Mouse (Mus musculus) neural tube, embryonic 14.5 days (tissue): ENCODE measurements around the gene Cd44. TPM values are rescaled to one million over a fixed set of nuclear protein-coding genes. Genes with fewer than 3 reads are reported as not detected.

Source experiments
- ATAC-seq: fragments of 200-750 bp; cut with Nextera tagmentation; 2 replicates; pipeline ENCODE4 v1.8.0; 2017; ENCODE audit warnings: low read depth, mild to moderate bottlenecking, moderate TSS enrichment, moderate library complexity
- H3K27ac ChIP-seq: fragments of 300-500 bp; sonication (generic); 2 replicates; pipeline ENCODE4 v1.5.1; 2014; ENCODE audit warnings: low read depth, mild to moderate bottlenecking, control low read depth, low read length, moderate library complexity, mixed read lengths
- H3K27me3 ChIP-seq: fragments of 300-500 bp; sonication (generic); 2 replicates; pipeline ENCODE4 v1.6.1; 2014; ENCODE audit warnings: low read length; ENCODE audit not compliant: control insufficient read depth, insufficient read depth
- H3K36me3 ChIP-seq: fragments of 300-500 bp; sonication (generic); 2 replicates; pipeline ENCODE4 v1.6.1; 2014; ENCODE audit warnings: low read length, mixed read lengths; ENCODE audit not compliant: control insufficient read depth, insufficient read depth
- H3K4me1 ChIP-seq: fragments of 300-500 bp; sonication (generic); 2 replicates; pipeline ENCODE4 v1.6.1; 2014; ENCODE audit warnings: low read length; ENCODE audit not compliant: control insufficient read depth, insufficient read depth
- H3K4me2 ChIP-seq: fragments of 300-500 bp; sonication (generic); 2 replicates; pipeline ENCODE4 v1.6.1; 2014; ENCODE audit warnings: mild to moderate bottlenecking, low read depth, low read length, control low read depth
- H3K4me3 ChIP-seq: fragments of 300-500 bp; sonication (generic); 2 replicates; pipeline ENCODE4 v1.5.1; 2014; ENCODE audit warnings: low read depth, low read length, control low read depth, mixed read lengths
- H3K9ac ChIP-seq: fragments of 300-500 bp; sonication (generic); replicated peaks from 2 replicates; pipeline ENCODE4 v1.6.1; 2014; ENCODE audit warnings: low read depth, mild to moderate bottlenecking, control low read depth, low read length, mixed read lengths
- H3K9me3 ChIP-seq: fragments of 300-500 bp; sonication (generic); 2 replicates; pipeline ENCODE4 v1.6.1; 2016; ENCODE audit warnings: low read length; ENCODE audit not compliant: control insufficient read depth
- WGBS: fragments of 180-500 bp; shearing (Covaris S2); extraction: QIAGEN DNeasy Blood & Tissue Kit; methylation state at CpG from one replicate; pipeline ENCODE4 v1.1.7; 2014; 5-methylcytosine and 5-hydroxymethylcytosine counted together
- polyA plus RNA-seq: library from polyadenylated mRNA; unstranded; fragments of >200 nt; fragmentation: Nextera tagmentation; extraction: Ambion mirVana; gene quantifications from 2 replicates; pipeline ENCODE4 v1.2.1, GENCODE M21; 2014

The Cd44 gene
- polyA plus RNA-seq, 1 experiment from 2014 or later = 4.5 TPM

DNA sequence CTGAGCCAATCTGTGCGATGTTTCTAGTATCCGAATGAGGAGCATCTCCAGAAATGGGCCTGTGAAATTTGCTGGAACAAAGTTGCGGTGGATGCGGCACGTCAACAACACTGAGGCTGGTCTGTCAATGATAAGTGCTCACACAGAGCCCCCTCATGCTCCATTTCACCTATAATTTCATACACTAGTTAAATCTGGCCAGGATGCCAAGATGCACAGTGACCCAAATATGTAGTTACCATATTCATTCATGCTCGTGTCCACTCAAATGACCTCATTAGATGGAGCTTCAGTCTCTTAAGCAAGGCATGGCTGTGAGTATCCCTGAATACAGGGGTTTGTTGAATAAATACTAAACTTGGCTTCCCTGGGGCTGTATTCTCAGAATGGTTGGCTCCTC, 43.2 kb downstream of the Cd44 start:
- no peak for ATAC-seq
- Histone ChIP-seq H3K27me3 (no peaks in the 10 kb centered on the region), H3K4me3 (no peak overlapping the region), H3K4me2 (no peak overlapping the region), H3K36me3 (no peaks in the 10 kb centered on the region), H3K27ac (no peak overlapping the region), H3K9me3 (no peaks in the 10 kb centered on the region), H3K9ac (no peak overlapping the region), H3K4me1 (no peaks in the 10 kb centered on the region)
- 94% methylated on average over 6 of the region's 6 CpGs for WGBS

DNA sequence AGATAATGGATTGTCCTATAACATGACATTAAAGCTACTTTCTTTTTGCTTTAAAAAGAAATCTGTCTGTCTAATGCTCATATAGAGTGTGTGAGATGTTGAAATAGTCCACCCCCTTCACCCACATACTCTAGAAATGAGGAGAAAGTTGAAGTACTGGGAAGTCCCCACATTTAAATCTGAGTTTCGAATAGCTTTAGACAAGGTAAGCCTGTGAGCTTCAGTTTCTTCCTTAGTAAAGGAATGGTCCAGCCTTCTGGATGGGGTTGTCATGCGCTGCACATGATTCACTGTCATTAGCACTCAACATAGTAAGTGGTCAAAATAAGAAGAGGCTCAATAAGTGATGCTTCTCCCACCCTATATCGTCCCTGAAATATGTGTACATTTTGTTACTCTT, 48.2 kb downstream of the Cd44 start:
- Histone ChIP-seq H3K27me3 (no peaks in the 10 kb centered on the region), H3K27ac (no peak overlapping the region)
- WGBS = 92% methylated on average over 3 of the region's 3 CpGs

DNA sequence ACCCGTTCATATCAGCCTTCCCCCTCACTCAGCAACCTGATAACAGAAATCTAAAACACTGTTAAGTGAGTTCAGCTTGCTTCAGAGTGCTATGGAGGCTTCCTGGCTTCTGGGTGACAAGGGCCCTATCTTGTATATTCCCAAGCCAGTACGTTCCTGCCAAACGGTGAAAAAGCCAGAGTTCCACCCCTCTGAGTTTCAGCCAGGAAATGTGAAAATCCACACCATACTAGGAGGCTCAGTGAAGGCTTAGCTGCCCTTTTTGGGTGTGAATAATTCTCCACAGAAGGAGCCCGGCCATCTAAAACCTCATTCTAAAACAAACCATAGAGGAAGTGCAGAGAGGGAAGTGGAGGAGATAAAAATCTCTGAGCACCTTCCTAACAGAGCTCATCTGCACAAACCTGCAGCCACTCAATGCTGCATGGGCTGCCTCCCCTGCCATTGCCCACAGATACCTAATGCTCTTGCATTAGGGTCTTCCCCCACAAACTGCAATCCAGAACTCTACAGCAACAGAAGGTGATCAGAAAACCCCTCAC, 49.5 kb downstream of the Cd44 start:
- no peaks in the 10 kb centered on the region for H3K27me3 ChIP-seq
- WGBS = 84% methylated on average over 4 of the region's 4 CpGs
- no peak overlapping the region for H3K4me2 ChIP-seq
- H3K9me3 ChIP-seq = no peaks in the 10 kb centered on the region
- no peak for ATAC-seq
- no peaks in the 10 kb centered on the region for H3K4me1 ChIP-seq
- no peaks in the 10 kb centered on the region for H3K36me3 ChIP-seq
- H3K27ac ChIP-seq = no peak overlapping the region
- no peak overlapping the region for H3K9ac ChIP-seq
- H3K4me3 ChIP-seq = no peak overlapping the region

More for the DNA sequence above, 48.2 kb downstream of the Cd44 start:
- no peak overlapping the region for H3K9ac ChIP-seq
- no peaks in the 10 kb centered on the region for H3K36me3 ChIP-seq
- no peaks in the 10 kb centered on the region for H3K9me3 ChIP-seq
- H3K4me3 ChIP-seq = no peak overlapping the region
- ATAC-seq = no peak
- H3K4me2 ChIP-seq = no peak overlapping the region
- H3K4me1 ChIP-seq = no peaks in the 10 kb centered on the region

DNA sequence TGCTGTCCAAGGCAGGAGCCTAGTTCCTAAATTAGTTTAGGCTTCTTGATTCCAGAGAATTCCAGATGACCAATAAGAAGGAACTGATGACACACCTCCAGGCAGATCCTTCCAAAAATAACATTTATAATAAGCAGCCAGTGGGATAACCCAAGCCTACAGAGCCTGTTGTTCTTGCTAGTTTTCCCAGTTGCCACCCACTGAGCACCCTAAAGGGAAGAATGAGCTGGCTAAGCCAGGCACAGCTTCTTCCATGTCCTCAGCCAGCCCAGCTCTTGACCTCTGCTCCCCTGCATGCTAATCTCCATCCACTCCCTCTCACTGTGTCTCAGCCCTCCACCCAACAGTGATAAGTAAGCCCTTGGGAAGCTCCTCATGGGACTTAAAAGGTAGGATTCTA, 51.4 kb downstream of the Cd44 start:
- no peaks in the 10 kb centered on the region for H3K9me3 ChIP-seq
- no peak overlapping the region for H3K4me2 ChIP-seq
- H3K4me1 ChIP-seq = no peaks in the 10 kb centered on the region
- no peak overlapping the region for H3K27ac ChIP-seq
- no peak overlapping the region for H3K4me3 ChIP-seq
- no peak overlapping the region for H3K9ac ChIP-seq
- no peaks in the 10 kb centered on the region for H3K27me3 ChIP-seq
- no peak for ATAC-seq
- no peaks in the 10 kb centered on the region for H3K36me3 ChIP-seq

DNA sequence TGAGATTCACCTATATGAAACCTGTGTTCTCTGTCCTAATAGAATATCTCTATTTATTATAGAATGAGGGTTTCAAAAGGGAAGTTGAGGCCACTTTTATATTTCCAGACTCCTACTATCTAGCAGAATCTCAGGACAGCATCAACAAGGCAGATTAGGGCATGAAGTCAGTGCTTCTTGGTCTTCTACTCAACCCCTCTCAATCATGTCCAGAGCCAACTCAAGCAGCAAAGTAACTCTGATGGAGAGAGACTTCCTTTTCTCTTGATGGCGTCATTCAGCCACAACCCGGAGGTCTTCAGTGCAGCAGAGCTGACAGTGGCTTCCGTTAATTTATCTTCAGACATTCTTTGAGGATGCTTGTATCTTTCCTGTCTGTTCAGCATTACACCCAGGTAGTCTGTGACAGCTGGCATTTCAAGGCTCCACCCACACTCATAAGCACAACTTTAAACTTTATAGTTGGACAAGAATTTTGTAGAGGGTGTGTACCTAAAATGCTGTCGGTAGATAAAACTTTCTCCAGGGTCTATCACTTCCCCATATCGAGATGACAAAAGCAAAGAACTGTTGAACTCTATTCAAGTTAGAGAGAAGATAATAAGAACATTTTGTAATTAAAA, 52.5 kb downstream of the Cd44 start:
- Histone ChIP-seq H3K27me3 (no peaks in the 10 kb centered on the region), H3K36me3 (no peaks in the 10 kb centered on the region), H3K4me2 (no peak overlapping the region), H3K27ac (no peak overlapping the region), H3K4me3 (no peak overlapping the region), H3K4me1 (no peaks in the 10 kb centered on the region), H3K9me3 (no peaks in the 10 kb centered on the region), H3K9ac (no peak overlapping the region)
- WGBS = 89% methylated on average over 5 of the region's 5 CpGs
- no peak for ATAC-seq

DNA sequence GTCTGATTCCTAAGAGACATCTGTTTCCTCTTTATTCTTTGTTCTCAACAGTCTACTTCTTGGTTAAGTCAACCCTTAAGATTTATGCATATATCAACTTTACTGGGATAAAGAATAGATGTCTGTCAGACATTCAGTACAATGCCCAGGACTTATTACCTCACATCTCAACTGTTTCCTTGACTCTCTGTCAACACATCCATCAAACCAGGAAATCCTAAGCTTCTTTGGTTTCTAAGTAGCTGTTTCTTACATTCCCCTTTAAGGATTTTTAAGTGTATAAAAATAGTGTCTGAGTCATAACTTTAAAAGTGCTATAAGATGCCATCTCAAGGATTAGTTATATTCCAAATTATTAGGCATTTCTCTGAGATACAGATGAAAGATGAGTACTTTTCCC, 60.2 kb downstream of the Cd44 start:
- Histone ChIP-seq H3K4me3 (no peak overlapping the region), H3K4me2 (no peak overlapping the region), H3K9me3 (no peaks in the 10 kb centered on the region), H3K27ac (no peak overlapping the region), H3K27me3 (no peaks in the 10 kb centered on the region), H3K4me1 (no peaks in the 10 kb centered on the region), H3K36me3 (no peaks in the 10 kb centered on the region), H3K9ac (no peak overlapping the region)
- ATAC-seq = no peak

DNA sequence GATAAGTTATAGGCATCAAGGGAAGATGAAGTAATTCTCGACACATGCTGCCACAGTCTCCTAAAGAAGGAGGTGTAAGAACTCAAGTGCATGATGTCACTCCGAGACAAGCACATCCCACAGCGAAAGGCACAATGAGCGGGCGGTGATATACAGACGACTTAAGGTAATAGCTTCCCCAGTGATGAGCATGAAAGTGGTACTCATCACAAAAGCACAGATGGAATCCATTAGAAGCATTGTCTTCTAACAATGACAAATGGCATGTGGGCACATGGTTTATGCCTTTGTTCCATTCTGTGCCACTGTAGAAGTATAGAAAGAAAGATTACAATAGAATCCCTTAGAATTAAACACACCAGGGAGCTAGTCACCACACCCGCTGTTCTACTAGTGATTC, 63.3 kb downstream of the Cd44 start:
- Histone ChIP-seq H3K4me2 (no peak overlapping the region), H3K4me3 (no peak overlapping the region), H3K4me1 (no peaks in the 10 kb centered on the region), H3K27me3 (no peaks in the 10 kb centered on the region), H3K27ac (no peak overlapping the region), H3K36me3 (no peaks in the 10 kb centered on the region), H3K9me3 (no peaks in the 10 kb centered on the region), H3K9ac (no peak overlapping the region)
- peak; percentile 71 for ATAC-seq
- WGBS = 42% methylated on average over 7 of the region's 7 CpGs

DNA sequence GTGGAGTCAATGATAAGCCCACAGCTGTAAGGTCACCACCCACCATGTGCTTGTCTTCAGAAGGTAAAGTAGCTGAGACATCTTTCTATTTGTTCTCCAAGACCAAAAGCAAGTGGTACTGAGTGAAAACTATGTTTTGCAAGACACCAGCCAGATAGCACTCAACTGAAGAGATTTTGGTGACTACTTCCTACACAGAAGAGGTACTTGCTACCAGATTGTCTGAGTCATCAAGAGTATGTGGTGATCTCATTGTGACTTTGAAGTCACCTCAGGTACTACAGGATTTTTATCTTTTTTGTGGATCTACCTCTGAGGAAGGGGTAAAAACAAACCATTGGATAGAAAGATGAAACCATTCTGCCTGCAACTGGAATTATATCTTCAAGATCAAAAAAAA, 69.9 kb downstream of the Cd44 start:
- H3K4me1 ChIP-seq = no peaks in the 10 kb centered on the region
- no peaks in the 10 kb centered on the region for H3K27me3 ChIP-seq
- H3K9me3 ChIP-seq = no peaks in the 10 kb centered on the region
- no peaks in the 10 kb centered on the region for H3K36me3 ChIP-seq
- H3K9ac ChIP-seq = no peak overlapping the region
- no peak overlapping the region for H3K4me2 ChIP-seq
- no peak overlapping the region for H3K4me3 ChIP-seq
- no peak for ATAC-seq
- no peak overlapping the region for H3K27ac ChIP-seq

DNA sequence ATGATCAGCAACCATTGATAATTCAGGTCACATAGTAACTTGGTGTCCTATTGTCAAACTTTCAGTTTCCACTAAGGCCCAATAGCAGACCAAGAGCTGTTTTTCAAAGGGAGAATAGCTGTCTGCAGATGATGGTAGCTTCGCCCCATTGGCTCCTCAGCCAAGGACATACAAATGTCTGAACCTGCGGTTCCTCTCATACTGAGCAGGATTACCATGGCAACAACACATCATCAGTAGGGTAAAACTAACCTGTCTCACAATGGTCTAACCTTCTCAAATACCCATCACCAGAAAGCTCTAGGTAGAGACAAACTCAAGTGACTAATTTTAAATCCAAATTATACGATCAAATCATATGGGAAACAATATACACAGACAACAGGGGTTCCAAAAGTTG, 72.3 kb downstream of the Cd44 start:
- no peak for ATAC-seq
- Histone ChIP-seq H3K4me1 (no peaks in the 10 kb centered on the region), H3K9me3 (no peaks in the 10 kb centered on the region), H3K27me3 (no peaks in the 10 kb centered on the region), H3K27ac (no peak overlapping the region), H3K4me2 (no peak overlapping the region), H3K36me3 (no peaks in the 10 kb centered on the region), H3K4me3 (no peak overlapping the region), H3K9ac (no peak overlapping the region)
- WGBS = 81% methylated on average over 3 of the region's 3 CpGs
